Mouse (Mus musculus): ENCODE results near the gene Glp2r.

- no peak for TF ChIP-seq CTCF (conservative IDR thresholded peaks at IDR 0.05; ENCODE audit: insufficient read depth, insufficient read length, low read depth, low read length)
- TF ChIP-seq POLR2A (IDR thresholded peaks at IDR 0.05; ENCODE audit: low read depth, low read length): no peak
Observed at GRCm38 (mm10) chr11:67627179-67627578, 143.8 kb downstream of the Glp2r start.
